Mouse (Mus musculus) stomach, postnatal 0 days (tissue): Measurements from ENCODE around the gene Nufip1.

Source experiments
- CTCF ChIP-seq: IDR thresholded peaks from 2 replicates; pipeline ENCODE4 v1.5.1; 2016; ENCODE audit warnings: antibody characterized with exemption, low read depth, mild to moderate bottlenecking, moderate library complexity
- EP300 ChIP-seq: optimal IDR thresholded peaks from 2 replicates; pipeline ENCODE3; 2016; ENCODE audit warnings: antibody characterized with exemption

GRCm38 (mm10) chr14:76067237-76067636 lies 43.5 kb upstream of the Nufip1 start:
- no peak for TF ChIP-seq CTCF
- no peak for TF ChIP-seq EP300
